Mouse (Mus musculus) gastrocnemius, postnatal 36 days (tissue): Measurements from ENCODE around the gene Mrpl11. TPM values are rescaled to one million over a fixed set of nuclear protein-coding genes. Genes with fewer than 3 reads are reported as not detected.
"Not testable (repeated sequence)": the region's sequence is repeated elsewhere in the genome, so short reads cannot be mapped to it uniquely, and the experiment has no call there.

Source experiments
- DNase-seq, 2 experiments: peaks; one replicate each; pipeline ENCODE4 v3.0.0; 2022
- intact Hi-C: fragments of 180-260 bp; cut with DNase I; formaldehyde crosslinking; loops from one replicate; pipeline ENCODE4 v1.15.1; 2025
- total RNA-seq, 2 experiments: library from RNA; stranded (reverse); gene quantifications; 2 replicates each; pipeline ENCODE4 v1.2.3; 2021

Mrpl11 gene
- total RNA-seq, 2 experiments from 2014 or later, result 56.3 to 58.7 TPM

DNA sequence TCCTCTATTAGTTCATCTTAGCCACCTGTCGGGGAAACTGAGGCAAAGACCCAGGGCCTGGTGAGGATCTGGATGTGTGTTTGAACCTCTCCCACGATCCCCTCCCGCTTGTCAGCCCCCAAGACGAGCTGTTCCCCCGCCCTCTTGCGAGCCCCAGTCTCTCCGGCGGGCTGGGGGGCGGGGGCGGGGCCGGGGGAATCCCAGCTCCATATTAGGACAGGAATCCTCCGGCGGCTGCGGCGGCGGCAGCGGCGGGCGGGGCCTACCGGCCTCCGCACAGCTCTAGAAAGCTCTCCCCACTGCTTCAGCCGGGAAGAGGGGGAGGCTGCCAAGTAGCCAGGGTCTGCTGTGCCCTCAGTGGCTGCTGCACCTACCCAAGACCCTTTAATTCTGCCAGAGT lies 28.8 kb downstream of the Mrpl11 start:
- DNase-seq, result no peak
- intact Hi-C loops, result no loop called here

DNA sequence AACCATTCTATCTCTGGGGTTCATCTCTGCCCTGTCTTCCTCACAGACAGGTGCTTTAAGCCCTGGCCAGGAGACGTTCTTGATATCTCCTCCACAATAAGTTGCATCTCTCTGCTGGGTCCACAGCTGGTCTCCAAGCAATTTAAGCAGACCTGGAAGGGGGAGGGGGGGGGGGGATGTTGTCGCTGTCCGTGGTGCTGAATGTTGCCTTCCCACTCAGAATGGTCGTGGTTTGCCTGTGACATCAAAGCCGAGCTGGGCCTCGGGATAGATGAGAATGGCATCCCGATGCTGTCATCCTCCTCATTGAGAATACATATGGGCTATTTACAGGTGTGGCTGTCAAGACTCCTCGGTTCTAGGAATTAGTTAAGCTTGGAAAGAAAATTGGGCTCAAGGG lies 30.4 kb downstream of the Mrpl11 start:
- DNase-seq, result no peak
- intact Hi-C loops, result no loop called here

- intact Hi-C loops, result no loop called here
- peak; percentile 54 to 70 for DNase-seq
Measured at GRCm38 (mm10) chr19:4992904-4993303, 31.0 kb downstream of the Mrpl11 start.

GRCm38 (mm10) chr19:4994043-4994442 lies 32.1 kb downstream of the Mrpl11 start:
- intact Hi-C loops, result no loop called here
- no peak for DNase-seq

GRCm38 (mm10) chr19:4999445-5000140 lies 37.6 kb downstream of the Mrpl11 start:
- DNase-seq, result no peak
- intact Hi-C loops, result loop anchor here (10.0 kb wide), 1 partner anchor 245 kb away; the partner anchor contains the start of gene Rbm4b

GRCm38 (mm10) chr19:5001666-5002406 lies 39.9 kb downstream of the Mrpl11 start:
- peak; percentile 57 to 64 for DNase-seq
- intact Hi-C loops, result loop anchor here (1.0 to 10.0 kb wide), 2 partner anchors 21 to 247 kb away; partner anchors contain the start of gene Rbm4b

DNA sequence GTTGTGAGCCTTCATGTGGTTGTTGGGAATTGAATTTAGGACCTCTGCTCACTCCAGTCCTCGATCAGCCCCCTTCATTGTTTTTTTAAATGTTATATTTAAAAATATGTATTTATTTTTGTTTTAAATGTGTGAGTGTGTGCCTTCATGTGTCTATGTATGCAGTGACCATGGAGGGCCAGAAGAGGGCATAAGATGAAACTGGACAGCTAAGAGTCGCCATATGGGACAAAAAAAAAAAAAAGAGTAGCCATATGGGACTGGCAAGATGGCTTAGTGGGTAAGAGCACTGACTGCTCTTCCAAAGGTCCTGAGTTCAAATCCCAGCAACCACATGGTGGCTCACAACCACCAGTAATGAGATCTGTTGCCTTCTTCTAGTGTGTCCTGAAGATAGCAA lies 41.7 kb downstream of the Mrpl11 start:
- not testable (repeated sequence) for DNase-seq
- intact Hi-C loops, result loop anchor here (10.0 kb wide), 1 partner anchor 249 kb away; the partner anchor contains the start of gene Rbm4b

DNA sequence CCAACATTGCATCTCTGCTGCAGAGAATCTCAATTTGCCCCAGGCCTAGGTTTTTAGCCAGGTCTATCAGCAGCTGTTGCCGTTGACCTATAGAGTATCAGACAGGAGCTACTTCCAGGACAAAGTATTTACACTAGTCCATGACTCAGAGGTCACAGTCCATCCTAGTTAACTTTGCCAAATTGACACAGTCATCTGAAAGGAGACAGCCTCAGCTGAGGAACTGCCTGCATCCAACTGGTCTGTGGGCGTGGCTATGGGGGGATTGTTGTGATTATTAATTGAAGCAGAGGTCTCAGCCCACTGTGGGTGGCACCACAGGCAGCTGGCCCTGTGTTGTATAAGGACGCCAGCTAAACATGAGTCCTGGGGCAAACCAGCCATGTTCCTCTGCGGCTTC lies 43.0 kb downstream of the Mrpl11 start:
- intact Hi-C loops, result loop anchor here (5.0 to 10.0 kb wide), 2 partner anchors 33 to 250 kb away; partner anchors contain the start of gene Rbm4b
- DNase-seq, result no peak

DNA sequence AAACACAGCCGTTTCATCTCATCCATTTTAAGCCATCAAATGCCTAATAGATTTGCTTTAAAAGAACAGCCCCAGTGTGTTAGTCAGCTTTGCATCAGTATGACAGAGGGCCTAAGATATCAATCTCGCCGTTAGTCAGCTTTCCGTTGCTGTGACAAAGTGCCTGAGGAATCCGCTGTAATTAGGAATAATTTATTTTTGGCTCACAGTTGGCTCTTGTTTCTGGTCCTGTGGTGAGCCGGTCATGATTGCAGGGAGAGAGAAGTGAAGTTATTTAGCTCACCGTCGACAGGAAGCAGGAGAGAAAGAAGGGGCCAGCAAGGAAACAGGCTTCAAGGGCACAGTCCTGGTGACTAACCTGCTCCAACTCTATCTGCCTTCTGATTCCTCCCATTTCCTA lies 51.2 kb downstream of the Mrpl11 start:
- intact Hi-C loops, result no loop called here
- DNase-seq, result no peak

GRCm38 (mm10) chr19:5014961-5015398 lies 53.0 kb downstream of the Mrpl11 start:
- DNase-seq, result no peak
- intact Hi-C loops, result loop anchor here (2.0 kb wide), 1 partner anchor 58 kb away; no protein-coding TSS in a partner anchor

- DNase-seq, result no peak
- intact Hi-C loops, result no loop called here
Measured at GRCm38 (mm10) chr19:5016221-5016742, 54.3 kb downstream of the Mrpl11 start.

Other genes starting within 250 kb of the Mrpl11 start
- gene Rbm4b, start 205.7 kb upstream of the Mrpl11 start, total RNA-seq, result 1 to 10 TPM; 1.6 to 1.8 TPM
- gene Rbm4, start 168.2 kb upstream of the Mrpl11 start, total RNA-seq, result 10 to 100 TPM; 28.3 to 31.0 TPM
- gene Gm21992, start 150.5 kb upstream of the Mrpl11 start, total RNA-seq, result 10 to 100 TPM in 1 of 2 experiments, 1 to 10 TPM in 1; 9.3 to 12.0 TPM
- gene Rbm14, start 150.5 kb upstream of the Mrpl11 start, total RNA-seq, result 10 to 100 TPM in 1 of 2 experiments, 1 to 10 TPM in 1; 6.6 to 10.5 TPM
- gene Ccs, start 122.8 kb upstream of the Mrpl11 start, total RNA-seq, result 10 to 100 TPM; 19.9 to 24.5 TPM
- not detected for gene Ccdc87, start 122.8 kb upstream of the Mrpl11 start, total RNA-seq
- 10 to 100 TPM; 26.6 to 33.4 TPM for gene Ctsf, start 107.0 kb upstream of the Mrpl11 start, total RNA-seq
- 1,000 to 10,000 TPM; 8,494 to 8,724 TPM for gene Actn3, start 84.2 kb upstream of the Mrpl11 start, total RNA-seq
- 1 to 10 TPM; 2.2 to 2.6 TPM for gene Zdhhc24, start 83.5 kb upstream of the Mrpl11 start, total RNA-seq
- gene Bbs1, start 55.5 kb upstream of the Mrpl11 start, total RNA-seq, result 1 to 10 TPM; 1.6 to 2.4 TPM
- 10 to 100 TPM; 16.5 to 17.5 TPM for gene Dpp3, start 33.9 kb upstream of the Mrpl11 start, total RNA-seq
- 1 to 10 TPM; 1.3 to 1.4 TPM for gene Peli3, start 19.0 kb upstream of the Mrpl11 start, total RNA-seq
- under 1 TPM in 1 of 2 experiments, not detected in 1; 0.07 TPM for gene Npas4, start 28.2 kb downstream of the Mrpl11 start, total RNA-seq
- gene Slc29a2, start 61.7 kb downstream of the Mrpl11 start, total RNA-seq, result 1 to 10 TPM; 5.9 to 6.9 TPM
- 10 to 100 TPM; 20.5 to 20.8 TPM for gene B4gat1, start 76.7 kb downstream of the Mrpl11 start, total RNA-seq
- under 1 TPM; 0.87 to 0.96 TPM for gene AC124502.3, start 76.7 kb downstream of the Mrpl11 start, total RNA-seq
- 10 to 100 TPM; 11.5 to 14.1 TPM for gene Brms1, start 79.2 kb downstream of the Mrpl11 start, total RNA-seq
- gene Rin1, start 88.3 kb downstream of the Mrpl11 start, total RNA-seq, result 1 to 10 TPM in 1 of 2 experiments, under 1 TPM in 1; 0.52 to 1.3 TPM
- gene Cd248, start 105.9 kb downstream of the Mrpl11 start, total RNA-seq, result 10 to 100 TPM; 12.4 to 12.5 TPM
- under 1 TPM in 1 of 2 experiments, not detected in 1; 0.22 TPM for gene Tmem151a, start 123.4 kb downstream of the Mrpl11 start, total RNA-seq
- 10 to 100 TPM; 38.2 to 44.7 TPM for gene Yif1a, start 126.4 kb downstream of the Mrpl11 start, total RNA-seq
- under 1 TPM in 1 of 2 experiments, not detected in 1; 0.25 TPM for gene Cnih2, start 136.4 kb downstream of the Mrpl11 start, total RNA-seq
- 100 to 1,000 TPM; 103 to 110 TPM for gene Rab1b, start 144.9 kb downstream of the Mrpl11 start, total RNA-seq
- 10 to 100 TPM; 53.0 to 56.6 TPM for gene Klc2, start 156.4 kb downstream of the Mrpl11 start, total RNA-seq